Mouse (Mus musculus) CH12.LX (cell line): ENCODE measurements at regions not wholly inside any gene's neighbourhood (a gene's known extent, or its start where the extent isn't known, plus 50 kb on each side); places are given as distances from the start of the nearest gene placed in this dataset.

Experiments used
- CTCF ChIP-seq, 2 experiments: IDR thresholded peaks in 1 of 2; conservative IDR thresholded peaks in 1 of 2; 2 replicates each; pipeline ENCODE4 v1.5.1; 2011 to 2012; ENCODE audit warnings: low read depth in 2 of 2, low read length in 2 of 2, improper control_type of control experiment in 1 of 2, inconsistent platforms in 1 of 2, mild to moderate bottlenecking in 1 of 2, moderate library complexity in 1 of 2
- E2F4 ChIP-seq: IDR thresholded peaks from 2 replicates; pipeline ENCODE4 v1.6.1; 2011; ENCODE audit warnings: low read depth, low read length, improper control_type of control experiment; ENCODE audit not compliant: insufficient replicate concordance
- HCFC1 ChIP-seq: IDR thresholded peaks from 2 replicates; pipeline ENCODE4 v1.6.1; 2012; ENCODE audit warnings: low read depth, mild to moderate bottlenecking, inconsistent platforms, low read length, improper control_type of control experiment
- MAZ ChIP-seq: IDR thresholded peaks from 2 replicates; pipeline ENCODE4 v1.6.1; 2012; ENCODE audit warnings: low read depth, mild to moderate bottlenecking, inconsistent platforms, low read length, improper control_type of control experiment, moderate library complexity
- PAX5 ChIP-seq: IDR thresholded peaks from 2 replicates; pipeline ENCODE4 v1.6.1; 2012; ENCODE audit warnings: low read length, inconsistent platforms, mixed read lengths
- POLR2A ChIP-seq: IDR thresholded peaks from 2 replicates; pipeline ENCODE4 v1.6.1; 2011; ENCODE audit warnings: low read depth, mild to moderate bottlenecking, improper control_type of control experiment, low read length
- RCOR1 ChIP-seq: conservative IDR thresholded peaks from 2 replicates; pipeline ENCODE4 v1.6.1; 2012; ENCODE audit warnings: low read depth, mild to moderate bottlenecking, inconsistent platforms, low read length, improper control_type of control experiment
- USF2 ChIP-seq: conservative IDR thresholded peaks from 2 replicates; pipeline ENCODE4 v1.6.1; 2011; ENCODE audit warnings: low read depth, low read length, improper control_type of control experiment
- ZC3H11A ChIP-seq: IDR thresholded peaks from 2 replicates; pipeline ENCODE4 v1.6.1; 2012; ENCODE audit warnings: low read depth, mild to moderate bottlenecking, inconsistent platforms, low read length, improper control_type of control experiment
- ZMIZ1 ChIP-seq: IDR thresholded peaks from 2 replicates; pipeline ENCODE4 v1.6.1; 2012; ENCODE audit warnings: low read depth, mild to moderate bottlenecking, inconsistent platforms, low read length, improper control_type of control experiment
- ZNF384 ChIP-seq: IDR thresholded peaks from 2 replicates; pipeline ENCODE4 v1.6.1; 2012; ENCODE audit warnings: low read depth, low read length, improper control_type of control experiment, inconsistent platforms

DNA sequence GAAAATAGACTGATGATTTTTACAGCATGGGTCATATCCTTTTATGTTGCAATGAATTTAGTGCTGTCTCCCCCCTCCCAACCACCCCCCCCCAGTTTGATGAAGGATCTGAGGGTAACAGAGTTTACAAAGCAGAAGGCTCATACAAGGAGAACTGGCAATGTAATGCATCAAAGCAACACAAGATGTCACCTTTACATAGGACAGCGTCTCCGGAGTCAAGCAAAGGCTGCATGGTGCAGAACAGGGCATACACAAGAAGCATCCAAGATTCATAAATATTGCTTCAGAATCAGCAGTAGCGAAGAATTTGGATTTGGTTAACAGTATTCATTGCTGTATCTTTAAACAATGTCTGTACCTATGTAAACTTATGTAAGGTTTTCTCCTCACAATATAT, 1079.2 kb downstream of the Mat2b start:
- peak in 1 of 2 experiments; percentile 48; a peak in 2 of 4 replicates for TF ChIP-seq CTCF (conservative IDR thresholded peaks at IDR 0.05 in 1 of 2, IDR thresholded peaks at IDR 0.05 in 1 of 2; ENCODE audit: low read depth in 2 of 2, low read length in 2 of 2)
- TF ChIP-seq POLR2A: no peak
- no peak for TF ChIP-seq ZMIZ1
- TF ChIP-seq ZNF384: no peak
- no peak for TF ChIP-seq PAX5
- no peak for TF ChIP-seq ZC3H11A
- no peak for TF ChIP-seq MAZ
- TF ChIP-seq RCOR1: no peak
- no peak for TF ChIP-seq E2F4
- no peak for TF ChIP-seq HCFC1
- TF ChIP-seq USF2: no peak
